Mouse (Mus musculus): ENCODE measurements around the gene Ubqln4. TPM values are rescaled to one million over a fixed set of nuclear protein-coding genes. Genes with fewer than 3 reads are reported as not detected.

Gene Ubqln4
- polyA plus RNA-seq, 1 experiment from 2014 or later, result 84.0 TPM

DNA sequence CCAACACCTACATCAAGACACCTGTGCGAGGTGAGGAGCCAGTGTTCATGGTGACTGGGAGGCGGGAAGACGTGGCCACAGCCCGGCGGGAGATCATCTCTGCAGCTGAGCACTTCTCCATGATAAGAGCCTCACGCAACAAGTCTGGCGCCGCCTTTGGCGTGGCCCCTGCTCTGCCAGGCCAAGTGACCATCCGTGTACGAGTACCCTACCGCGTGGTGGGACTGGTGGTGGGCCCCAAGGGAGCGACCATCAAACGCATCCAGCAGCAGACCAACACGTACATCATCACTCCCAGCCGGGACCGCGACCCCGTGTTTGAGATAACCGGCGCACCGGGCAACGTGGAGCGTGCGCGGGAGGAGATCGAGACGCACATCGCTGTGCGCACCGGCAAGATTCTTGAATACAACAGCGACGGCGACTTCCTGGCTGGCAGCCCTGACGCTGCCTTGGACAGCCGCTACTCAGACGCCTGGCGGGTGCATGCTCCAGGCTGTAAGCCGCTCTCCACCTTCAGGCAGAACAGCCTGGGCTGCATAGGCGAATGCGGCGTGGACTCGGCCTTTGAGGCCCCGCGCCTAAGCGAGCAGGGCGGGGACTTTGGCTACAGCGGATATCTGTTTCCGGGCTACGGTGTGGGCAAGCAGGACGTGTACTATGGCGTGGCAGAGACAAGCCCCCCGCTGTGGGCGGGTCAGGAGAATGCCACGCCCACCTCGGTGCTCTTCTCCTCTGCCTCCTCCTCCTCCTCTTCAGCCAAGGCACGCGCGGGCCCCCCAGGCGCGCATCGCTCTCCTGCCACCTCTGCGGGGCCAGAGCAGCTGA lies 17.2 kb upstream of the Ubqln4 start:
- 0 out of 2 replicates have a peak overlapping the region, but pooled peaks have one; percentile 11 for H3K27ac ChIP-seq (ENCODE audit: low read depth, low read length)
- WGBS, result 13% methylated on average over 64 of the region's 64 CpGs
- H3K4me1 ChIP-seq (ENCODE audit: control insufficient read depth, insufficient read depth, low read length), result peaks cover 53% of the 10 kb centered on the region
- DNase-seq (ENCODE audit: low spot score), result peak; percentile 76
- ATAC-seq (ENCODE audit: insufficient read depth, low FRiP score, low TSS enrichment), result no peak
- H3K4me2 ChIP-seq (ENCODE audit: low read depth), result peak overlapping the region; percentile 66
- H3K4me3 ChIP-seq (ENCODE audit: low read depth, low read length), result peak overlapping the region; percentile 80
- no peaks in the 10 kb centered on the region for H3K9me3 ChIP-seq (ENCODE audit: control insufficient read depth, low read length)
- no peaks in the 10 kb centered on the region for H3K27me3 ChIP-seq (ENCODE audit: control insufficient read depth, insufficient read depth, low read length)
- peaks cover 23% of the 10 kb centered on the region for H3K36me3 ChIP-seq (ENCODE audit: control insufficient read depth, insufficient read depth, low read length)
- peak overlapping the region; percentile 97 for H3K9ac ChIP-seq (ENCODE audit: low read length)

DNA sequence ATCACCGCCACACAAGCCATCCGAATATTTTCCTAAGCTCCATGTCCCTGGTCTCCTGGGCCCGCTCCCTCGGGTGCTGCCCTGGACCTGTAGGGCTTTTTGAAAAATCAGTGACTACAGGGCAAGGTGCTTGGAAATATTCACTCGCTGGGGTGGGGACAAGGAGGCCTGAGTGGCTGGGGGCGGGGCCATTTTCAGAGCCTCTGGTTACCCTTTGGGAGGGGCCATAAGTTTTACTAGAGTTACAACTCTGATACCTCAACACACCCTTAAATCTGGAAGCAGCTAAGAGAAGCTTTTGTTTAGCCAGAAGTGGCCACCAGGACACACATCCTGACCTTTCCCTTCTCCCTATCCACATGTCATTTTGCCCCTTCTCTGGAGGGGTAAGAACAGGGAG lies 16.4 kb upstream of the Ubqln4 start:
- Histone ChIP-seq H3K27me3 (ENCODE audit: control insufficient read depth, insufficient read depth, low read length) (no peaks in the 10 kb centered on the region), H3K9ac (ENCODE audit: low read length) (no peak overlapping the region; the same call in 1 of the 2 replicates), H3K4me3 (ENCODE audit: low read depth, low read length) (peak overlapping the region; percentile 80), H3K9me3 (ENCODE audit: control insufficient read depth, low read length) (no peaks in the 10 kb centered on the region), H3K4me1 (ENCODE audit: control insufficient read depth, insufficient read depth, low read length) (peaks cover 53% of the 10 kb centered on the region), H3K27ac (ENCODE audit: low read depth, low read length) (0 out of 2 replicates have a peak overlapping the region, but pooled peaks have one; percentile 29), H3K4me2 (ENCODE audit: low read depth) (peak overlapping the region; percentile 66), H3K36me3 (ENCODE audit: control insufficient read depth, insufficient read depth, low read length) (peaks cover 23% of the 10 kb centered on the region)
- ATAC-seq (ENCODE audit: insufficient read depth, low FRiP score, low TSS enrichment), result no peak
- 63% methylated on average over 6 of the region's 6 CpGs for WGBS
- no peak for DNase-seq (ENCODE audit: low spot score)

DNA sequence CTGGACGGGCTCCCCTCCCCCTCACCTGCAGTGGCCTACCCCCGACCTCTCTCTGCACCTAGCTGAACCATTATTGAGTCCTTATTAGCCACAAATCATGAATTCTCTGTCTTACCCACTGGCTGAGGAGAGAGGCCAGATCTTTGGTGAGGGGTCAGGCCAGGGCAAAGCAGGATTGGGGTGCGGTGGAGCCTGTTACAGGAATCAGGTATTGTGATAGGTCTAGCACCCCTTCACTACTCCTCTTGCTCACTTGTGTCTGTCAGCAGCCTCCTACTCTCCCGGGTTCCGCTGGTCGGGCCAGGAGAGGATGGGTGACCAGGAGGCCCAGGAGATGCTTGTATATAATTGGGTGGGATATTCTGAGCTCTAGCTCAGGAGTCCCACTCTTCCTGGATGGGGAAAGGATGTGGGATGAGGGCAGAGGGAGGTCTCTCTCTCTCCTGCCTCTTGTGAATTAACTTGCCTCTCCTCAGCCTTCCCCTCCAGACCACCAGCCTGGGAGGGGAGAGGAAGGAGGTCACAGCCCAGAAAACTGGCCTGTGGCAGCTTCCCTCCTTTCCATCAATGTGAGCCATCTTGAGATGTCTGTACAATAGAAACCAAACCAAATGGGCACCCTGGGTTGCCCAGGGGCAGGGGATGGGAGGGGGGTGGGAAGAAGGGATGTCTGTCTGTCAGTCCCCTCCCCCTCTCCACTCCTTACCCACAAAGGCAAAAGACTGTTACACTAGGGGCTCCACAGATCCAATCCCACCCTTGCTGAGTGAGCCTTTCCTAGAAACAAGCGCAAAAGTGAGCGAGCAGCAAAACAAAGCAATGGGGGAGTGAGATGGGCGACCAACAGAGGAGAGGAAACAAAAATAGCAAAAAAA lies 15.1 kb upstream of the Ubqln4 start:
- WGBS, result 37% methylated on average over 9 of the region's 9 CpGs
- peak overlapping the region; percentile 56 for H3K27ac ChIP-seq (ENCODE audit: low read depth, low read length)
- peak overlapping the region; percentile 13 for H3K4me3 ChIP-seq (ENCODE audit: low read depth, low read length)
- H3K36me3 ChIP-seq (ENCODE audit: control insufficient read depth, insufficient read depth, low read length), result peaks cover 23% of the 10 kb centered on the region
- ATAC-seq (ENCODE audit: insufficient read depth, low FRiP score, low TSS enrichment) (0 out of 2 replicates have a peak, but pooled peaks have one; percentile 7), DNase-seq (ENCODE audit: low spot score) (peak; percentile 35)
- peaks cover 53% of the 10 kb centered on the region for H3K4me1 ChIP-seq (ENCODE audit: control insufficient read depth, insufficient read depth, low read length)
- no peaks in the 10 kb centered on the region for H3K9me3 ChIP-seq (ENCODE audit: control insufficient read depth, low read length)
- no peaks in the 10 kb centered on the region for H3K27me3 ChIP-seq (ENCODE audit: control insufficient read depth, insufficient read depth, low read length)
- peak overlapping the region; percentile 15; the same call in 1 of the 2 replicates for H3K4me2 ChIP-seq (ENCODE audit: low read depth)
- no peak overlapping the region; the same call in 1 of the 2 replicates for H3K9ac ChIP-seq (ENCODE audit: low read length)

DNA sequence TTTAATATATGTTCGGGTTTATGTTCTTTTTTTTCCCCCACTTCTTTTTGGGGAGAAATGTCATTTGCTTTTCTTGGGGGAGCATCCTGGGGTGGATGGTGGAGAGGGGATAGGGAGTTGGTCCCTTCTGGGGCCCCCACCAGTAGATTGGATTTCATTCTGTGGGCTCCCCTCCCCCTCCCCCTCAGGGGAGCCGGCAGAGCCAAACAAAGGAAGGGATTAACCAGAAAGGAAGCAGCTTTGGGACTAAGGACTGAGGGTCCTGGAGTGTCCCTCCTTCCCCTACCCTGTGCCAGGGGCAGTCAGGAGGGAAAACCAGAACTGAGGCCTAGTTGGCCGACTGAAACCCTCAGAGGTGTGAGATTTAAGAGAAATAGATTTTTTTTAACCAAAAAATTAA lies 14.2 kb upstream of the Ubqln4 start:
- Histone ChIP-seq H3K4me1 (ENCODE audit: control insufficient read depth, insufficient read depth, low read length) (peaks cover 48% of the 10 kb centered on the region), H3K4me3 (ENCODE audit: low read depth, low read length) (no peak overlapping the region), H3K27me3 (ENCODE audit: control insufficient read depth, insufficient read depth, low read length) (no peaks in the 10 kb centered on the region), H3K9ac (ENCODE audit: low read length) (no peak overlapping the region), H3K36me3 (ENCODE audit: control insufficient read depth, insufficient read depth, low read length) (peaks cover 23% of the 10 kb centered on the region), H3K27ac (ENCODE audit: low read depth, low read length) (no peak overlapping the region), H3K4me2 (ENCODE audit: low read depth) (no peak overlapping the region), H3K9me3 (ENCODE audit: control insufficient read depth, low read length) (no peaks in the 10 kb centered on the region)
- DNase-seq (ENCODE audit: low spot score) (peak; percentile 52), ATAC-seq (ENCODE audit: insufficient read depth, low FRiP score, low TSS enrichment) (no peak)
- 20% methylated on average over 3 of the region's 3 CpGs for WGBS

DNA sequence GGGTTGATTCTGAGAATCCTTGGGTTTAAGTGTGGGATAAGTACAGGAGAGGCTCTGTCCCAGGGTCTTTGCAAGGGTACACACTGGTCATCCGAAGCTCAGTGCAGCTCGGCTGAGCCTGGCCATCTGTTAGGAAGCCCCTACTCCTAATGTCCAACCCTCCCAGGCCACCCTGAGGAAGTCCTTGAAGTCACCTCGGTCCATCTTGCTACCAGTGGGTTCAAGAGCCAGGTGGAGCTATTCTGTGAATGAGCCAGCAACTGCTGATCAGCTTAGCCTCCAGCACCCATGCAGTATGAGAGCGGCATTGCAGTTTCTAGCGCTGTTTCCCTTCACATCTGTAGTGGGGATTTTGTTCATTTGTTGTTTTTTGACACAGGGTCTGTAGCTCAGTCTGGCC lies 13.5 kb upstream of the Ubqln4 start:
- Histone ChIP-seq H3K4me1 (ENCODE audit: control insufficient read depth, insufficient read depth, low read length) (peaks cover 41% of the 10 kb centered on the region), H3K9me3 (ENCODE audit: control insufficient read depth, low read length) (no peaks in the 10 kb centered on the region), H3K27ac (ENCODE audit: low read depth, low read length) (no peak overlapping the region), H3K4me2 (ENCODE audit: low read depth) (no peak overlapping the region), H3K9ac (ENCODE audit: low read length) (0 out of 2 replicates have a peak overlapping the region, but pooled peaks have one; percentile 8), H3K36me3 (ENCODE audit: control insufficient read depth, insufficient read depth, low read length) (peaks cover 23% of the 10 kb centered on the region), H3K27me3 (ENCODE audit: control insufficient read depth, insufficient read depth, low read length) (no peaks in the 10 kb centered on the region), H3K4me3 (ENCODE audit: low read depth, low read length) (0 out of 2 replicates have a peak overlapping the region, but pooled peaks have one; percentile 7)
- no peak for DNase-seq (ENCODE audit: low spot score)
- 77% methylated on average over 5 of the region's 5 CpGs for WGBS
- no peak for ATAC-seq (ENCODE audit: insufficient read depth, low FRiP score, low TSS enrichment)

DNA sequence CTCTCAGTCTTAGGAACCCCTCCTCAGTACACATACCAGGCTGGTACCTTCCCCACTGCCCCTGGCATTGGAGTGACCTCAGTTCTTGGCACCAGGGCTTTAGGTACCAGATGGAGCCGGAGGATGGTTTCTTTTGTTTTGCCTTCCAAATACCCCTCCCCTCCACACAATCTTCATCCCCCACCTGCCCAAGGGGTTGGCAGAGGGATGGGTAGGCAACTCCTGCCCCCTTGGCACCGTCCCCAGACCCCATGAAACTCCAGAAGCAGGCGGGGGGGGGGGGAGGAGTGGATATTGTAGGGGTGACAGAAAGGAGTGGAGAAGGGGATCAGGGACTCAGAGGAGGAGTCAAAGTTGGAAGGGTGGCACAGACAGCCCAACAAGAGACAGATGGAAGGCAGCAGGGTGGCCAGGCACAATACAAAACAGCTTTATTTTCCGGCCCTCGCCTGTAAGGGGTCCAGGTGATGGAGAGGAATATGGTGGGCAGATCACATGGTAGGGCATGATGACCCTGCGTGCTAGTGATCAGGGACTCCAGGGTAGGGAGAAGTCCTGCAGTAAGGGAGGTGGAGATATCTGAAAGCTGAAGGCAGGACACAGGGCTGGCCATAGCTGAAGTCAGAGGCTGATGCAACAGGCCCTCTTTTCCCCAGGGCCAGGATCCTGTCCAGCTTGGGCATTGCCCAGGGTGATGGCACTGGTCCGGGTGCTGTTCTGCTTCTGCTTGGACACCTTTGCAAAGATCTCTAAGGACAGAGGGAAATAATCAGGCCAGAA lies 11.7 kb upstream of the Ubqln4 start:
- Histone ChIP-seq H3K27me3 (ENCODE audit: control insufficient read depth, insufficient read depth, low read length) (no peaks in the 10 kb centered on the region), H3K9ac (ENCODE audit: low read length) (no peak overlapping the region), H3K27ac (ENCODE audit: low read depth, low read length) (no peak overlapping the region), H3K36me3 (ENCODE audit: control insufficient read depth, insufficient read depth, low read length) (peaks cover 17% of the 10 kb centered on the region), H3K4me3 (ENCODE audit: low read depth, low read length) (no peak overlapping the region), H3K4me1 (ENCODE audit: control insufficient read depth, insufficient read depth, low read length) (peaks cover 24% of the 10 kb centered on the region), H3K9me3 (ENCODE audit: control insufficient read depth, low read length) (no peaks in the 10 kb centered on the region), H3K4me2 (ENCODE audit: low read depth) (no peak overlapping the region)
- ATAC-seq (ENCODE audit: insufficient read depth, low FRiP score, low TSS enrichment), result no peak
- WGBS, result 79% methylated on average over 7 of the region's 7 CpGs
- DNase-seq (ENCODE audit: low spot score), result no peak

DNA sequence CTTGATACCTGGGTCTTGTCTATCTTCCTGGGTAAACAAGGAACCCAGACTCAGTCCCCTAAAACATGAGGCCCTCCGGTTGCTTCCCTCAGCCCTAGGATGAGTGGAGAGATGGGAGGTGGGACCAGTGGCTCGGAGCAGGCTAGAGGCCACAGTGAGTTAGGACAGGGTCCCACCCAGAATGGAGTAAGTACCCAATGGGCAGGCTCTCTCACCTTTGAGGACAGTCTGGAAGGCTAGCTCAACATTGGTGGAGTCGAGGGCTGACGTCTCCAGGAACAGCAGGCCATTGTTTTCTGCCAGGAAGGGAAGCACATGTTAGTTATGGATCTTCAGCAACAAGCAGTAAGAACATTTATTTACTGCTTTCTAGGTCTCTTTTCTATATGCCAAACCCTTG lies 11.1 kb upstream of the Ubqln4 start:
- no peak overlapping the region for H3K4me2 ChIP-seq (ENCODE audit: low read depth)
- peaks cover 17% of the 10 kb centered on the region for H3K4me1 ChIP-seq (ENCODE audit: control insufficient read depth, insufficient read depth, low read length)
- DNase-seq (ENCODE audit: low spot score), result no peak
- H3K9me3 ChIP-seq (ENCODE audit: control insufficient read depth, low read length), result no peaks in the 10 kb centered on the region
- H3K27ac ChIP-seq (ENCODE audit: low read depth, low read length), result no peak overlapping the region
- WGBS, result 67% methylated on average over 4 of the region's 4 CpGs
- no peaks in the 10 kb centered on the region for H3K27me3 ChIP-seq (ENCODE audit: control insufficient read depth, insufficient read depth, low read length)
- H3K4me3 ChIP-seq (ENCODE audit: low read depth, low read length), result no peak overlapping the region
- peaks cover 13% of the 10 kb centered on the region for H3K36me3 ChIP-seq (ENCODE audit: control insufficient read depth, insufficient read depth, low read length)
- no peak for ATAC-seq (ENCODE audit: insufficient read depth, low FRiP score, low TSS enrichment)
- H3K9ac ChIP-seq (ENCODE audit: low read length), result no peak overlapping the region

DNA sequence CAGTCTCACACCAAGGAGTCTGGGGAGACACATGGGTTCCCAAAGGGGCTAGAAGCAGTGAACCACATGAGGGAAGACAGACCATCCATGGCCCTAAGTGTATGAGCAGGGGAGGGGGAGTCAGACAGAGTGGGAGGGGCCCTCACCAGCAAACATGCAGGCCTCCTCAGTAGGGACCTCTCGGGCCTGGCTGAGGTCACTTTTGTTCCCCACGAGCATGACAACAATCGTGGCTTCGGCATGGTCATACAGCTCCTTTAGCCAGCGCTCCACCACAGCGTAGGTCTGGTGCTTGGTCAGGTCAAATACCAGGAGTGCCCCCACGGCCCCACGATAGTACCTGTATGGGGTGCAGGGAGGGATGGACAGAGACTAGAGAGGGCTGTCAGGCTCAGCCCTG lies 10.4 kb upstream of the Ubqln4 start:
- no peaks in the 10 kb centered on the region for H3K27me3 ChIP-seq (ENCODE audit: control insufficient read depth, insufficient read depth, low read length)
- DNase-seq (ENCODE audit: low spot score), result no peak
- no peak overlapping the region for H3K4me2 ChIP-seq (ENCODE audit: low read depth)
- peaks cover 8% of the 10 kb centered on the region for H3K36me3 ChIP-seq (ENCODE audit: control insufficient read depth, insufficient read depth, low read length)
- H3K27ac ChIP-seq (ENCODE audit: low read depth, low read length), result no peak overlapping the region
- H3K4me1 ChIP-seq (ENCODE audit: control insufficient read depth, insufficient read depth, low read length), result peaks cover 10% of the 10 kb centered on the region
- H3K9ac ChIP-seq (ENCODE audit: low read length), result no peak overlapping the region
- no peak for ATAC-seq (ENCODE audit: insufficient read depth, low FRiP score, low TSS enrichment)
- WGBS, result 89% methylated on average over 8 of the region's 8 CpGs
- H3K9me3 ChIP-seq (ENCODE audit: control insufficient read depth, low read length), result no peaks in the 10 kb centered on the region
- H3K4me3 ChIP-seq (ENCODE audit: low read depth, low read length), result no peak overlapping the region
